Mouse (Mus musculus) erythroblast, embryonic 14.5 days (primary cell): ENCODE results near the gene Smurf1.

Experiments used
- GATA1 ChIP-seq: IDR thresholded peaks from 2 replicates; pipeline ENCODE4 v1.6.1; 2012; ENCODE audit warnings: low read length, inconsistent platforms, mixed read lengths
- TAL1 ChIP-seq: IDR thresholded peaks from 3 replicates; pipeline ENCODE4 v1.6.1; 2012; ENCODE audit warnings: low read length, inconsistent platforms, mixed read lengths

GRCm38 (mm10) chr5:144919790-144920189 lies 45.9 kb downstream of the Smurf1 start:
- TF ChIP-seq TAL1 (no peak), GATA1 (no peak)
